Mouse (Mus musculus): ENCODE data around the gene Fxyd5. TPM values are rescaled to one million over a fixed set of nuclear protein-coding genes. Genes with fewer than 3 reads are reported as not detected.

Fxyd5 gene
- total RNA-seq (2021) = 10 to 100 TPM; 45.1 to 82.7 TPM
- long read RNA-seq, experiment 1, transcript Fxyd5-207 (9 exons, 1,172 nt) = major isoform, 9 of 14 reads
- long read RNA-seq, experiment 1, partial matches to known transcripts = 0 of 14 reads
- long read RNA-seq, experiment 1, other reads (novel, unspliced or antisense) = 4 of 14 reads
- long read RNA-seq, experiment 2, transcript Fxyd5-207 (9 exons, 1,172 nt) = major isoform, 10 of 26 reads
- long read RNA-seq, experiment 2, partial matches to known transcripts = 4 of 26 reads
- long read RNA-seq, experiment 2, other reads (novel, unspliced or antisense) = 6 of 26 reads

DNA sequence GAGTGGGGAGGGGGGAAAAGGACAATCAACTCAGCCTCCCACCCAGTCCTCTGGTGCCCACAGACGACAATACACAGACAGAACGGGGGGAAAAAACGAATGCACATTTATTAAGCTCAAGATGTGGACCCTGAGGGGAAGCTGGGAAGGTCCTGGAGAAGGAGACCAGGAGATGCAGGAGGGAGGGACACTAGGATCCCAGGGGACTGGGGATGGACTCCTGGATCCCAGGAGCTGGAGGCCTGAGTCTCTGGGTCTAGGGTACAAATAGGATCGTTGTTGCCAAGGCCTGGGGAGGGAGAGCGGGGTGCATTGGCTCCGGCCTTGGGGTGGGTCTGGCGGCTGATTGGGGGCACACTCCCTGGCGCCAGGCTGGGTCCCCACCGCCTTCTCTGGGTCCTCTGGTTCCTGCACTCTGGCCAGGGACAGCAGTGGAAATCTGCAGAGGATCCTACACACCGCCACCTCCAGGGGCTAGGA, at the start of gene Fxyd5:
Fxyd5 (minus strand) TSS at position 51 of the 480 bp plus-strand sequence.
- DNase-seq (ENCODE audit: low spot score in 2 of 2) = no peak

DNA sequence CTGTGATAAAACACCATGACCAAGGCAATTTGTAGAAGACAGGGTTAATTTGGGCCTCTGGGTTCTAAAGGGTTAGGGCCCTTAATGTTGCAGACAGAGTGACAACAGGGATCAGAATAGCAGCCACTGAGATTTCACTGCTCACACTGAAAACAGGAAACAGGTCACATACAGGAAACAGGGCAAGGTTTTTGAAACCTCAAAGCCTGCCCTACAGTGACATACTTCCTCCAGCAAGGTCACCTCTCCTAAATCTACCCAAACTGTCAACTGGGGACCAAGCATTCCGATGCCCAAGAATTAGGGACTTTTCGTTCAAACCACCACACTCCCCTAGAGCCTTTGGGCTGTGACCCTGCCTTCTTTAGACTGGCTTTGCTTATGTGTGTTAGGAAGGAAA, 47.4 kb upstream of the Fxyd5 start:
- DNase-seq (ENCODE audit: low spot score in 2 of 2) = no peak

DNA sequence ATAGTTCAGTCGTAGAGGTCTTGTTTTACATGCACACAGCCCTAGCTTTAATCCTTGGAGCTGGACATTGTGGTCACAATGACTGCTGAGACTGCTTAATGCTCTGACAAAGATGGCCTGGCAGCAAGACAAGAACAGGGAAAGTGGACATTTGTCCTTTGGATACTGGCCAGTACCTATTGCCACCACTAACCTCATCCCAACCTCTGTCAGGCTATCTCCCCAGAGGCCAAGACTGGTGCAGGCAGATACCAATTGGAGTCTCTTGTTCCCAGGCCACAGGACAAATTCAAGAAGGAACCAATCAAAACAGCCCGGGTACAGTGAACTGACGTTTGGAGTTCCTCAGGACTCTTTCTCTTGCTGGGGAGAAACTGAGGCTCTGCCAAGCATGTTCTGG, 45.9 kb upstream of the Fxyd5 start:
- DNase-seq (ENCODE audit: low spot score in 2 of 2) = no peak

DNA sequence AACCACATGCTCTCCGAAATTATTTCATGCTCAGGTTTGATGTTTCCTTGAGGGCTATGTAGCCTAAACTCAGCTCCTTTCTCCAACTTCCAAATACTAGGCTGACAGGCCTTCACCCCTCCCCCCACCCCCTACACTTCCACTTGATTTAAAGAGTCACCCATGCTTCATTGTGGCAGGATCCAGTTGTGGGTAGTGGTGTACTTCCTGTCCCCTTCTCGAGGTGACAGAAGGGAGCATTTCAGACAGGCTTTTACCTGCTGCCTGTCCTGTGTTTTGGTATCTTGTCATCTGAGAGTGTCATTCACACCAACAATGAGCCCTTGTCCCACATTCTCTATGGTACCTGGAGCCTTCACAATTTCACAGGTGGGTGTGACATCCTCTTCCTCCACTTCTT, 45.0 kb upstream of the Fxyd5 start:
- DNase-seq (ENCODE audit: low spot score in 2 of 2) = no peak

DNA sequence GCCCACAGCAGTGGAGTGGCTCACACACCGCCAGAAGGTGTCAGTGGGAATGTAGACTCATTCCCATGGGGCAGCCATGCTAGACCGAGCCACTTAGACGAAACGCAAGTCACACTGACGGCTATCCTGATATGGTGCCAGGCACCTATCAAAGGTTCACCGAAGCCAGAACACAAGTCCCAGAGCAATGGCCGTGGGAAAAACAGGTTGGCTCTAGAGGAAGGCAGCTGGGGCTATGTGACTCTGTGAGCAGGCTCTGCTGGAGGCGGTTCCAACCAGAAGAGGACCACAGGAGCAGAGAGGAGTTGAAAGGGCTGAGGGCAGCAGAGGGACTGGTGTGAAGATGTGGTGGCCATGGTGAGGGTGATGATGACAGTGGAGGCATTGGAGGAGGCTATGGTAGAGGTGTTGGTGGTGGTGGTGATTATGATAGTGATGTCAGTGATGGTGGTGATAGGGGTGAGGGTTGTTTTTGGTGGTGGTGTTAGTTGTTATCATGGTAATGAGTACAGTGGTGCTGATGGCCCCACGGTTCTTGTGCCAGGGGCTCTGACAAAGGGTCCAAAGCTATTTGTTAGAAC, 44.0 kb upstream of the Fxyd5 start:
- no peak for DNase-seq (ENCODE audit: low spot score in 2 of 2)

DNA sequence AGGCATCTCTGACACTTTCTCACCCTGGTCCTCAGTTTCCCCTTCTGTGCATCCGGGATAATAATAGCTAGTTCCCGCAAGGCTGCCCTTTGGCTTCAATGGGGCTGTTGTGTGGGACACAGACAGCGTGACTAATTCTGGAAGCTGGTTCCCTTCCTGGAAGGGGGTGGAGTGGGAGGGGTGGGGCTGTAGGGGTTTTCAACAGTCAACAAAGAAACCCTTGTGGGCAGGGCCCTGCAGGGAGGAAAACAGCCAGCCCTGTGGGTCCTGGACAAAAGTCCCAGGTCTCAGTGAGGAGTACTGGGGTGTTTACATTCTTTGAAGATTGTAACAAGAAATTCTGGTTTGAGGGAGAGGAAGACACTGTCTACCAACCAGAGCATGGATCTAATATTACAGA, 42.9 kb upstream of the Fxyd5 start:
- no peak for DNase-seq (ENCODE audit: low spot score in 2 of 2)

DNA sequence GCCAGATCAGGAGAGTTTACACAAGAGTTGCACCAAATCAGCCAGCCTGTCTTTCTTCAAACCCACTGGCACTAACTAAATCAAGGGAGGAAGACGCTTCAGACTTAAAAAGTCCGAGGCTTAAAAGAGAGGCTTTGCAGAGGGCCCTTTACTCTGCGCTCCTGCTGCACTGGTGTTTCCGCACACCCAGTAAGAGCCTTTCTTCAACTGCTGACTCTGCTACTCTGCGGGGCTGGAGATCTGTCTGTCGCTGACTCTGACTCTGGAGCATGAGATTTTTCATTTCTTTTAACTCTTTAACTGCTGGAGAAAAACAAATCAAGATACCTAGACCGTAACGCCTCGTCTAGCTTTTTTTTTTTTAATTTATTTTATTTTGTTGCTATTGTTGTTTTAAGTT, 41.9 kb upstream of the Fxyd5 start:
- DNase-seq (ENCODE audit: low spot score in 2 of 2) = no peak

DNA sequence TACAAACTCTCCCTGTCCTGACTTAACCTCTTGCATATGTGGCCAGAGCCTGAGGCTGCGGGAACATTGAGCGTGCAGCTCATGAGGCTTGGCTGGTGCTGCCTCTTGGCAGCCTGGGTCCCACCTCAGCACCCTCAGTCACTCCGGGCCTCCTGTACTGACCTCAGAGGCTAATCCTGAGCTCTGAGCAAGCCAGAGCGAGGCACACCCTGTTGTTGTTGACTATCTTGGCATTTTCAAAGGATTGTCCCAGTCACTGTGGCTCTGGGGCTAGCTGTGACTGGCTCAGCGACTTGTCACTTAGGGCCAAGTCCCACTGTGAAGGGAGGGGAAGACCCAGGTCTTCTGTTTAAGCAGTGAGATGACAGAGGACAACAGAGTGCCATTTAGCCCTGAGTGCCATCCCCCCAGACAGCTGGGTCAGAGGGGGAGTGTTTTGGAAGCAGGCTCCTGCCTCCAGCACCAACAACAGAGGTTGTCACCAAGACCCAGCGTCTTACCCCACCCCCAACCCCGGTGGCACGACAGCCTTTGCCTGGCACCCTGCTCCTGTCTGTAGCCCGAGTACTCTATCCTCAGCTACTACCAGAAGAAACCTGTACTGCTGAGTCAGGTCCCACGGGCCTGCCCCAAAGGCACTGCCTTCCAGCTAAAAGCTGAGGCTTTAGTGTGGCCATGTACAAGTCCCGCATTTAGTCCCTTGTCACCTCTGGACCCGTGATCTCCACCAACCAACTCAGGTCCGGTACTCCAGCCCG, 40.7 kb upstream of the Fxyd5 start:
- no peak for DNase-seq (ENCODE audit: low spot score in 2 of 2)

DNA sequence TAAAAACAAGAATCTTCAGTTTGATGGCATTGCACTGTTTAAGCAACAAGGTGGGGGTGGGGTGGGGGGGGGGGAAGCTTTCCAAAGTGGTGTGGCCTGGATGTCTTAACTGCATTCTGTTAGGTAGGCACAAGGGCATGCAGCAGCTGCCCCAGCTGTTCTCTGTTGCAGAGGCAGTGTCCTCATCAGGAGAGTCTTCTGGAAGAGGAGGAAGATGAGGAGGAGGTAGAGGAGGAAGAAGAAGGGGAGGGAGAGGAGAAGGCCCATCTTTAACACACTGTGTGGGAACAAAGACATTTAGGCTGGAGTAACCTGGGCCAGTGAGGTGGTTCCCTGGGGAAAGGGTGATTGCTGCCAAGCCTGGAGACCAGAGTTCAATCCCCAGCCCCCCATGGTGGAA, 39.8 kb upstream of the Fxyd5 start:
- DNase-seq (ENCODE audit: low spot score in 2 of 2) = no peak

DNA sequence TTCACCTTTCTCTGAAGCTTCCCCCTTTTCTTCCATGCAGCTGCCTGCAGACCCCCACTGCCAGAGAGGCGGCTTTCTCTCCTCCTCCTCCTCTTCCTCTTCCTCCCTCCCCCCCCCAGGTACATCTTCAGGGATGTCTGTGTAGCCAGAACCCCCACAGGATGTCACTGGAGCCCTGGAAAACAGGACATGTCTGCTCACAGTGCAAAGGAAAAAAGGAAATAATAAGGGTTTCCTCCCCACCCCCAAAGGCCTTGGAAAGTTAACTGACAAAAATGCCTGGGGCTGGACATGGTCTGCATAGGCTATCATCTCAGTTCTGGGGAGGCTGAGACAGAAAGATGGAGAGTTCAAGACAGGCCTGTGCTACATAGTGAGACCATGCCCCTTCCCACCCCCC, 38.8 kb upstream of the Fxyd5 start:
- DNase-seq (ENCODE audit: low spot score in 2 of 2) = no peak

DNA sequence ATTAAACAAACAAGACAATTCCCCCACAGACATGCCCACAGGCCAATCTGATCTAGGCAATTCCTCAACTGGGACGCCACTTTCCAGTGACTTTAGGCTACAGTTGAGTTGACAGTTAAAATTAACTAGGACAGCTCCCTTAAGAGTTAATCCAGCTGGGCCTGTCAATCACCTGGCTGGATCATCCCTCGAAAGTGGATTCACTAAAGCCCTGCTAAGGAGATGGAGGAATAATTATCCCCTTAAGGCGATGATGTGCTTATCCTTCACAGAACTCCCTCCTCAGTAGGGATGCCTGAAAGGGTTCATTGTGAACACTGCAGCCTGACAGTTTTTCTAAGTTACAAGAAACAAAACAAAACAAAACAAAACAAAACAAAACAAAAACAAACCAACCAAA, 38.3 kb upstream of the Fxyd5 start:
- DNase-seq (ENCODE audit: low spot score in 2 of 2) = no peak

DNA sequence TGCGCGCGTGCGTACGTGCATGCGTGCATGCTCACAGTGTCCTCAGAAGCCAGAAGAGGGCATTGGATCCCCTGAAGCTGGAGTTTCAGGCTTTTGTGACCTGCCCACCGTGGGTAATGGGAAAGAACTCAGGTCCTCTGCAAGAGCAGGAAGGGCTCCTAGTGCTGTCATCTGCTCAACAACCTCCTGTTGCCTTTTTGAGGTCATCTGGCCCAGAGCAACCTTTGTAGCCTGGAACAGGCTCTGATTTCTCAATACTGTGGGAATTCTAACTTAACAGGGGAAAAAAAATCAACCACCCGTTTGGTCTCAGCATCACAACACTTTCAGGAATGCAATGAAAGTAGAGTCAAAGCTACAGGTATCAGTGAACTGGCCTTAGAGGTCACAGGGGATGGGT, 37.4 kb upstream of the Fxyd5 start:
- DNase-seq (ENCODE audit: low spot score in 2 of 2) = no peak

DNA sequence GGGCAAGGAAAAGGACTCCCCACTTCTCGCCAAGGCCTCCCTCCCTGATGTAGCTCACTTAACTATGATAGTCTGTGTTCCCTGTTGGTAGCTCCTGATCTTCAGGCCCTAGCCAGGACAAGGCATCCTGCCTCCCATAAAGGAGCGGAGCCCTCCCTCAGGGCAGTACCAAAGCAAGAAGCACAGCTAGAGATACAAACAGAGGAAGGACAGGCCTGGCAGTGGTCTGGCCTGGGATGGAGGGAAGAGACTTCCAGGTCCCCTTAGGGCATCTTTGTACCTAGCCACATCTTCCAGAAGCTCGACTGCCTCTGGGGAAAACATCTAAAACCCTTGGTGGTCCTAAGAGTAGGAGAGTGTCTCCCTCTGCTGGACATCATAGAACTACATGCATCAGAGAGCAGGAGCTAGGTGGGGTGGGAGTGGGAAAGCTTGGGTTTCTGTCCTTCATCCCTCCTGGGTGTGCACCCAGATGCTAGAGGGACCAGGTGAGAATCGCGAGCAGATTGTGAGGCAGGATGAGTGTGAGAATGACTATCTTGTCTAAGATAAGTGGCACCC, 35.7 kb upstream of the Fxyd5 start:
- DNase-seq (ENCODE audit: low spot score in 2 of 2) = no peak

DNA sequence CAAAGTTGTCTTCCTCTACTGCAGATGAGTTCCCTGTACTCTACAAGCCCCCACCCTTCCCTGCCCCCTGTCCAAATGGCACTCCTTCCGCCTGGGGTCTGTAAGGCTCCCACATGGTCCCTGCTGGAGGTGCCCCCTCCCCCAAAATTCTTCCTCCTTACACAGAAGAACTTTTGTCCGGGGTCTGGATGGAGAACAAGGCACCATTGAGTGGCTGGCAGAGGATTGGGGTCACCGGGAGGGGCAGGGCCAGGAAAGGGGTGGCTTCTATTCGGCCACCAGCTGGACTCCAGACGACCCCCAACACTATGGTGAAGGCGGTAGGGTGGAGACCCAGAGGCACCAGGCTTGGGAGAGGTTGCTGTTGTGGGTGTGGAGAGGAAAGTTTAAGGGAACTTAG, 35.2 kb upstream of the Fxyd5 start:
- DNase-seq (ENCODE audit: low spot score in 2 of 2) = no peak

DNA sequence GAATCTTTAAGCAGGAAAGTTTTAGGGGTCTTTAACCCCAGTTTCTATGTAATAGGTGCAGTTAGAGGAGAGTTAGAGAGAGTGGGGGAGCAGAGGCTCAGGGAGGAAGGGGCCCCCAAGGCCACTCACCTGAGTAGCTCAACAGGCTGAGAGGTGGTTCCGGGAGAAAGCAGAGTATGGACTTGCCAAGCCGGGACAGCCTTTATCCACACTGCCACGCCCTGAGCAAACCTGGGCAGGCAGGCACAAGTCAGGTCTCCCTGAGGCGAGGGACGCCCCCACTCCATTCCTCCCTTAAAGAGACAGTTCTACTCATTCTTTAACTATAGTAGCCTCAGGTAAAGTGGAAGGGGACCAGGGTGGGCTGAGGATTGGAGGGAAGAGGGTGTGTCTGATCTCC, 34.2 kb upstream of the Fxyd5 start, which contains the start of gene Fxyd3:
Fxyd3 (minus strand) TSS at position 213 of the 400 bp plus-strand sequence.
- no peak for DNase-seq (ENCODE audit: low spot score in 2 of 2)

DNA sequence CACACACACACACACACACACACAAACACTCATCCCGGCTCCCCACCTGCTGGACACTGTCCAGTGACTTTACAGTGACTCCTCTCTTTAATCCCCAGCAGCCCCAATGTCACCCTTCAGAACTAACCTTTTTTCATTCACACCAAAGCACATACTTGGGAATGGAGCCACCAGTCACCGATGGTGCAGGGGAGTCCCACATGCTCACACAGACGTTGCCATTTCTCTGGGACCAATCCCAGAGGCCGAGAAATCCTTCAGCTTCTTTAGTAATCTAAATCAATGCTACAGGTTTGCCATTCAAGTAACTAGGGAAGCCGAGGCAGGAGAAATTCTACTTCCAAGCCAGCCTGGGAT, 32.4 kb upstream of the Fxyd5 start:
- DNase-seq (ENCODE audit: low spot score in 2 of 2) = no peak

DNA sequence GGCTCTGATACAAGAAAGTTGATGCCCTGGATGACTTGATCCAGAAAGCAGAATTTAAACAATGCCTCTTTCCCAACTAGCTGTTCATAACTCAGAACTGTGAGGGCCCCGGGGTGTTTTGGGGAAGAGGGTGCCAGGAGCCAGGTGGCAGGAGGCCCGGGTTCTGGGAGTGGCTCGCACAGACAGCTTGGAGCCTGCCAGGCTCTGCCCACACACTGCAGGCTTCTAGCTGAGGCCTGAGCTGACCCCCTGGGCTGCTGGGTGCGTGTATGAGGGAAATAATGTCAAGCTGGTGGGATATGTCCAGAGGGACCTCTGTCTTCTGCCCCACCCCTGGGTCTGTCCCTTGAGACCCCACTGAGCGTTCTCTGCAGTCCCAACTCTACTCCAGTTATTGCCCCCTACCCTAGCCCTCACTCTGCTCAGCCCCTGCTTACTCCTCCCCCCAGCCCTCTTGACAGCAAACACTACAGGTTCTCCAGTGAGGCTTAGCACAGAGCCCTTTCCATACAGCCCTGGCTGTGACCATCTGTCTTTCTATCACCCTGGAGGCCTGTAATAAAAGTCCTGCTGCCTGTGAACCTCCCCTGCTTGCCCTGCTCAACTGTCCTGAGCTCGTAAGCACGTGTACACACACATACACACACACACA, 31.9 kb upstream of the Fxyd5 start:
- DNase-seq (ENCODE audit: low spot score in 2 of 2) = no peak

DNA sequence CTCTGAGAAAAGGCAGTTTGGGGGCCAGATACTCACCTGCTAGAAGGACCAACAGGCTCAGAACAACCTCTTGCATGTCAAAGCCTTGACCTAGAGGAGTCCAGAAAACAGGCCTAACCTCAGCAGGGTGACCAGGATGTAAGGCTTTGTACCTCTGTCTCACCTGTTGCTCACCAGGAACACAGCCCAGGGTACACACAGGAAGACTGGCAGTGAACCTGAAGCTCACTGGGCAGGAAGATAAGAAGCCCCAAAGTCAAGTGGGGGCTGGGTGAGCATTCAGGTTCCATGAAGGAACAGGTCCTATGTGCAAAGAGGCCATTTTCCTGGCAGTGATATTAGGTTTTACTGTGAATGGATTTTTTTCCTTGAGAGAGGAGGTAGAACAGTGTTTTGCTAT, 31.3 kb upstream of the Fxyd5 start:
- no peak for DNase-seq (ENCODE audit: low spot score in 2 of 2)

DNA sequence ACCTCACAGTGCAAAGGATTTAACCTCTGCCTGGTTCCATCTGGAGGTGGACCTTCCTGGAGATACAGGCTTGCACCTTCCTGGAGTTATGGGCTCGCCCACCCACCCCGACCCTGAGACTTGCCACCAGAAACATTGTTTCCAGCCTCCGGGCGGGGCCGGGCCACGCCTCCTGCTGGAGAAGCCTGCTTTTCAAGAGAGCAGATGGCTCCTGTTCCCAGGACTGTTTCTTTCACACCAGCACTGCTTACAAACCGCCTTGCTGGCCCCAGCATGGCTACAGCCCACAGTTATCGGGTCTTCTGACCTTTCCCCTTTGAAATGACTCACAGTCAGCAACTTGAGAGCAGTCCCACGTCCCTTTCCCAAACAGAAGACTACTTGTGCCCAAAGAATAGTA, 30.0 kb upstream of the Fxyd5 start:
- DNase-seq (ENCODE audit: low spot score in 2 of 2) = no peak

DNA sequence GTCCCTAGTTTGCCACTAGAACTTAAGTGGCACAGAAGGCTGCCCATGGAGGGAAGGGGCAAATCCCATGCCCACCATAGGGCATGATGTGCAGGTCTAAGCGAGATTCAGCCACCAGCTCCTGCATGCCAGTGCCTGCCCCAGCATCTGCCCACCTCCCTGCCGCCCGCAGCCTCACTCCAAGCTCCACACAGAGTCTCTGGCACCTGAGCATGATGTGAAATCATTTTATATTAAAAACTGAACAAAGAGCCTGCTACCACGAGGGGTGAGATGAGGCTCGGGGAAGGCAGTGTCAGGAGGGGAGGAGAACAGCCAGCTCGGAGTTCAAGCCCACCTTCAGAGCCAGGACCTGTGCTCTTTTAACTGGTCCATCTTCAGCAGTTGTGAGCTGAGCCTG, 28.0 kb upstream of the Fxyd5 start:
- no peak for DNase-seq (ENCODE audit: low spot score in 2 of 2)

DNA sequence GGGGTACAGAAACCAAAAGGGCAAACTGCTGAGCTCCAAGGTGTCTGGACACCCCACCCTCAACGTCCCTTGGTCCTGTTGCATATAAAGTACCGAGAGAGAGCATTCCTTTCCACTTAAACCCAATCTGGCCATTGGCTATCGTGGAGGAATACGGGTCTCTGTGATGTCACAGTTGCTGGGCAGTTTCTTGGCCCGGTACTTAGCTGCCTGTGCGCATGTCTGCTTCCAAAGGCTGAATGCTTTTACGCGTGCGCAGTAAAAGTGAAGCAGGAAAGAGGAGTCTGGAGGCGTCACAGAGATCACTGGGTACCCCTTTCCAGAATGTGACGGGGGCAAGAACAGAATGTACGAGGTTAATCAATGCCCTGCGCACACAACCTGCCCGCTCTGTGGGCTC, 27.2 kb upstream of the Fxyd5 start:
- no peak for DNase-seq (ENCODE audit: low spot score in 2 of 2)

DNA sequence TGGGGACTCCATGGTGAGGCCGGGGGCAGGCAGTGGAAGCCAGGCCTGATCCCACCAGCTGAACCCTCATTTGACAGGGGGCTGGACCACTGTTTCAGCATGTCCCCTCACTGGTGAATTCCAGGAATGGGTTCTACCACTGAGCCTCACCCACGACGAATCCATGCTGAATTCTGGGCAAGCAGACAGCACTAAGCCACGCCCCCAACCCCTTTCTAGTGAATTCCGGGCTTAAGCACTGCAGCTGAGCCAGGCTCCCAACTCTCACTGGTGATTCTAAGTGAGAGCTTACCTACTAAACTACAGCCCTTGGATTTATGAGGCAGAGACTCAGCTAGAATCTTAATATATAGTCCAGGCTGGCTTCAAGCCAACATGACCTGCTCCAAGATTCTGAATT, 25.6 kb upstream of the Fxyd5 start:
- DNase-seq (ENCODE audit: low spot score in 2 of 2) = no peak

All from adrenal gland, adult 18-20 months (tissue).